Mouse (Mus musculus): ENCODE measurements around the gene Ust. TPM values are rescaled to one million over a fixed set of nuclear protein-coding genes. Genes with fewer than 3 reads are reported as not detected.

Ust gene
- polyA plus RNA-seq, 1 experiment from 2014 or later, result 10.5 TPM

- Histone ChIP-seq H3K4me1 (ENCODE audit: control insufficient read depth, insufficient read depth, low read length) (peaks cover 8% of the 10 kb centered on the region; the same call in 1 of the 2 replicates), H3K27me3 (ENCODE audit: control insufficient read depth, insufficient read depth, low read length) (no peaks in the 10 kb centered on the region), H3K36me3 (ENCODE audit: control insufficient read depth, insufficient read depth, low read length) (no peaks in the 10 kb centered on the region), H3K4me2 (ENCODE audit: low read depth, low read length) (no peak overlapping the region), H3K4me3 (ENCODE audit: low read depth, low read length) (no peak overlapping the region), H3K9me3 (ENCODE audit: control insufficient read depth, low read length) (no peaks in the 10 kb centered on the region), H3K27ac (ENCODE audit: low read depth, low read length) (no peak overlapping the region), H3K9ac (replicated peaks; ENCODE audit: low read depth, low read length) (no peak overlapping the region)
- ATAC-seq (ENCODE audit: low read depth), result no peak
- 94% methylated on average over 3 of the region's 3 CpGs for WGBS
These were observed 303.4 kb downstream of the Ust start for GRCm38 (mm10) chr10:8215181-8215580.

- WGBS, result 15% methylated on average over 16 of the region's 16 CpGs
- ATAC-seq (ENCODE audit: low read depth), result peak; percentile 39
- H3K27ac ChIP-seq (ENCODE audit: low read depth, low read length), result no peak overlapping the region
- peaks cover 8% of the 10 kb centered on the region; the same call in 1 of the 2 replicates for H3K4me1 ChIP-seq (ENCODE audit: control insufficient read depth, insufficient read depth, low read length)
- no peak overlapping the region for H3K9ac ChIP-seq (replicated peaks; ENCODE audit: low read depth, low read length)
- 0 out of 2 replicates have a peak overlapping the region, but pooled peaks have one; percentile 25 for H3K4me2 ChIP-seq (ENCODE audit: low read depth, low read length)
- H3K9me3 ChIP-seq (ENCODE audit: control insufficient read depth, low read length), result no peaks in the 10 kb centered on the region
- H3K4me3 ChIP-seq (ENCODE audit: low read depth, low read length), result no peak overlapping the region
- no peaks in the 10 kb centered on the region for H3K36me3 ChIP-seq (ENCODE audit: control insufficient read depth, insufficient read depth, low read length)
- no peaks in the 10 kb centered on the region for H3K27me3 ChIP-seq (ENCODE audit: control insufficient read depth, insufficient read depth, low read length)
These were observed 304.7 kb downstream of the Ust start for GRCm38 (mm10) chr10:8213906-8214421.

GRCm38 (mm10) chr10:8213266-8213905, 305.2 kb downstream of the Ust start:
- Histone ChIP-seq H3K27ac (ENCODE audit: low read depth, low read length) (no peak overlapping the region), H3K4me3 (ENCODE audit: low read depth, low read length) (no peak overlapping the region), H3K9ac (replicated peaks; ENCODE audit: low read depth, low read length) (no peak overlapping the region), H3K9me3 (ENCODE audit: control insufficient read depth, low read length) (no peaks in the 10 kb centered on the region), H3K4me2 (ENCODE audit: low read depth, low read length) (no peak overlapping the region), H3K4me1 (ENCODE audit: control insufficient read depth, insufficient read depth, low read length) (peaks cover 8% of the 10 kb centered on the region; the same call in 1 of the 2 replicates), H3K27me3 (ENCODE audit: control insufficient read depth, insufficient read depth, low read length) (no peaks in the 10 kb centered on the region), H3K36me3 (ENCODE audit: control insufficient read depth, insufficient read depth, low read length) (no peaks in the 10 kb centered on the region)
- ATAC-seq (ENCODE audit: low read depth), result no peak
- 55% methylated on average over 10 of the region's 10 CpGs for WGBS

- Histone ChIP-seq H3K4me2 (ENCODE audit: low read depth, low read length) (no peak overlapping the region), H3K9ac (replicated peaks; ENCODE audit: low read depth, low read length) (no peak overlapping the region), H3K4me1 (ENCODE audit: control insufficient read depth, insufficient read depth, low read length) (peaks cover 8% of the 10 kb centered on the region; the same call in 1 of the 2 replicates), H3K4me3 (ENCODE audit: low read depth, low read length) (no peak overlapping the region), H3K9me3 (ENCODE audit: control insufficient read depth, low read length) (no peaks in the 10 kb centered on the region), H3K36me3 (ENCODE audit: control insufficient read depth, insufficient read depth, low read length) (no peaks in the 10 kb centered on the region), H3K27ac (ENCODE audit: low read depth, low read length) (no peak overlapping the region), H3K27me3 (ENCODE audit: control insufficient read depth, insufficient read depth, low read length) (no peaks in the 10 kb centered on the region)
- ATAC-seq (ENCODE audit: low read depth), result no peak
- 71% methylated on average over 11 of the region's 11 CpGs for WGBS
These were observed 305.9 kb downstream of the Ust start for GRCm38 (mm10) chr10:8212611-8213226.

- Histone ChIP-seq H3K9me3 (ENCODE audit: control insufficient read depth, low read length) (no peaks in the 10 kb centered on the region), H3K27me3 (ENCODE audit: control insufficient read depth, insufficient read depth, low read length) (no peaks in the 10 kb centered on the region), H3K27ac (ENCODE audit: low read depth, low read length) (no peak overlapping the region), H3K36me3 (ENCODE audit: control insufficient read depth, insufficient read depth, low read length) (no peaks in the 10 kb centered on the region), H3K4me2 (ENCODE audit: low read depth, low read length) (no peak overlapping the region), H3K4me1 (ENCODE audit: control insufficient read depth, insufficient read depth, low read length) (peaks cover 8% of the 10 kb centered on the region; the same call in 1 of the 2 replicates), H3K4me3 (ENCODE audit: low read depth, low read length) (no peak overlapping the region), H3K9ac (replicated peaks; ENCODE audit: low read depth, low read length) (no peak overlapping the region)
- 86% methylated on average over 5 of the region's 5 CpGs for WGBS
- ATAC-seq (ENCODE audit: low read depth), result no peak
These were observed 306.9 kb downstream of the Ust start for GRCm38 (mm10) chr10:8211694-8212093.

- no peak overlapping the region for H3K27ac ChIP-seq (ENCODE audit: low read depth, low read length)
- peaks cover 8% of the 10 kb centered on the region; the same call in 1 of the 2 replicates for H3K4me1 ChIP-seq (ENCODE audit: control insufficient read depth, insufficient read depth, low read length)
- no peak for ATAC-seq (ENCODE audit: low read depth)
- H3K9me3 ChIP-seq (ENCODE audit: control insufficient read depth, low read length), result no peaks in the 10 kb centered on the region
- no peak overlapping the region for H3K4me3 ChIP-seq (ENCODE audit: low read depth, low read length)
- H3K4me2 ChIP-seq (ENCODE audit: low read depth, low read length), result no peak overlapping the region
- WGBS, result 52% methylated on average over 3 of the region's 3 CpGs
- no peak overlapping the region for H3K9ac ChIP-seq (replicated peaks; ENCODE audit: low read depth, low read length)
- no peaks in the 10 kb centered on the region for H3K27me3 ChIP-seq (ENCODE audit: control insufficient read depth, insufficient read depth, low read length)
- no peaks in the 10 kb centered on the region for H3K36me3 ChIP-seq (ENCODE audit: control insufficient read depth, insufficient read depth, low read length)
These were observed 308.3 kb downstream of the Ust start for GRCm38 (mm10) chr10:8210366-8210765.

- whole genome bisulfite sequencing, result 97% methylated on average over 19 of the region's 19 CpGs
- Histone ChIP-seq H3K9ac (replicated peaks; ENCODE audit: low read depth, low read length) (no peak overlapping the region), H3K27ac (ENCODE audit: low read depth, low read length) (no peak overlapping the region), H3K9me3 (ENCODE audit: control insufficient read depth, low read length) (no peaks in the 10 kb centered on the region), H3K4me1 (ENCODE audit: control insufficient read depth, insufficient read depth, low read length) (no peaks in the 10 kb centered on the region), H3K4me2 (ENCODE audit: low read depth, low read length) (no peak overlapping the region), H3K27me3 (ENCODE audit: control insufficient read depth, insufficient read depth, low read length) (no peaks in the 10 kb centered on the region), H3K4me3 (ENCODE audit: low read depth, low read length) (no peak overlapping the region), H3K36me3 (ENCODE audit: control insufficient read depth, insufficient read depth, low read length) (no peaks in the 10 kb centered on the region)
- no peak for ATAC-seq (ENCODE audit: low read depth)
These were observed 311.3 kb downstream of the Ust start for GRCm38 (mm10) chr10:8207358-8207757.

GRCm38 (mm10) chr10:8203681-8204080, 314.9 kb downstream of the Ust start:
- Histone ChIP-seq H3K9ac (replicated peaks; ENCODE audit: low read depth, low read length) (no peak overlapping the region), H3K4me1 (ENCODE audit: control insufficient read depth, insufficient read depth, low read length) (no peaks in the 10 kb centered on the region), H3K9me3 (ENCODE audit: control insufficient read depth, low read length) (no peaks in the 10 kb centered on the region), H3K4me2 (ENCODE audit: low read depth, low read length) (no peak overlapping the region), H3K36me3 (ENCODE audit: control insufficient read depth, insufficient read depth, low read length) (no peaks in the 10 kb centered on the region), H3K4me3 (ENCODE audit: low read depth, low read length) (no peak overlapping the region), H3K27me3 (ENCODE audit: control insufficient read depth, insufficient read depth, low read length) (no peaks in the 10 kb centered on the region), H3K27ac (ENCODE audit: low read depth, low read length) (no peak overlapping the region)
- no peak for ATAC-seq (ENCODE audit: low read depth)
- 92% methylated on average over 4 of the region's 4 CpGs for WGBS

- H3K27ac ChIP-seq (ENCODE audit: low read depth, low read length), result no peak overlapping the region
- H3K27me3 ChIP-seq (ENCODE audit: control insufficient read depth, insufficient read depth, low read length), result no peaks in the 10 kb centered on the region
- H3K4me1 ChIP-seq (ENCODE audit: control insufficient read depth, insufficient read depth, low read length), result no peaks in the 10 kb centered on the region
- no peak overlapping the region for H3K9ac ChIP-seq (replicated peaks; ENCODE audit: low read depth, low read length)
- WGBS, result 91% methylated on average over 8 of the region's 8 CpGs
- H3K9me3 ChIP-seq (ENCODE audit: control insufficient read depth, low read length), result no peaks in the 10 kb centered on the region
- no peak overlapping the region for H3K4me2 ChIP-seq (ENCODE audit: low read depth, low read length)
- no peak overlapping the region for H3K4me3 ChIP-seq (ENCODE audit: low read depth, low read length)
- no peaks in the 10 kb centered on the region for H3K36me3 ChIP-seq (ENCODE audit: control insufficient read depth, insufficient read depth, low read length)
- ATAC-seq (ENCODE audit: low read depth), result no peak
These were observed 318.8 kb downstream of the Ust start for GRCm38 (mm10) chr10:8199816-8200215.

Data from neural tube, embryonic 14.5 days (tissue).